Mouse (Mus musculus) spleen, adult 2 months (tissue): ENCODE results near the gene Acp2. TPM values are rescaled to one million over a fixed set of nuclear protein-coding genes. Genes with fewer than 3 reads are reported as not detected.
A peak's percentile ranks its signal among the peaks of the same experiment; 100 is the strongest.

Experiments
- DNase-seq, 2 experiments: peaks; one replicate each; pipeline versions ENCODE4 v3.0.0 to v3.0.0-alpha.2; 2012 to 2021; ENCODE audit warnings: low spot score in 2 of 2, low read depth in 1 of 2
- H3K27ac ChIP-seq: fragments of 200-500 bp; 2 replicates; pipeline ENCODE4 v1.5.1; 2012; ENCODE audit warnings: low read length, inconsistent platforms; ENCODE audit not compliant: insufficient read depth
- H3K27me3 ChIP-seq: fragments of 200-500 bp; 2 replicates; pipeline ENCODE4 v1.6.1; 2012; ENCODE audit warnings: mild to moderate bottlenecking, moderate library complexity, low read length, inconsistent platforms; ENCODE audit not compliant: control insufficient read depth, insufficient read depth
- H3K36me3 ChIP-seq: fragments of 200-500 bp; 2 replicates; pipeline ENCODE4 v1.6.1; 2012; ENCODE audit warnings: mild to moderate bottlenecking, low read length, inconsistent platforms; ENCODE audit not compliant: control insufficient read depth, insufficient read depth
- H3K4me1 ChIP-seq: fragments of 200-500 bp; 2 replicates; pipeline ENCODE4 v1.6.1; 2011; ENCODE audit warnings: inconsistent platforms; ENCODE audit not compliant: control insufficient read depth, insufficient read depth, insufficient read length
- H3K4me3 ChIP-seq: fragments of 200-500 bp; 2 replicates; pipeline ENCODE4 v1.5.1; 2011; ENCODE audit warnings: mild to moderate bottlenecking, inconsistent platforms; ENCODE audit not compliant: insufficient read depth, insufficient read length; ENCODE audit errors: extremely low read depth
- CTCF ChIP-seq: fragments of 200-500 bp; IDR thresholded peaks from 2 replicates; pipeline ENCODE4 v1.5.1; 2011; ENCODE audit warnings: mild to moderate bottlenecking, inconsistent platforms; ENCODE audit not compliant: insufficient read depth, insufficient read length, insufficient replicate concordance; ENCODE audit errors: extremely low read depth
- POLR2A ChIP-seq: fragments of 200-500 bp; IDR thresholded peaks from 2 replicates; pipeline ENCODE4 v1.6.1; 2011; ENCODE audit warnings: low read depth, low read length, inconsistent platforms
- WGBS: fragments of 180-500 bp; shearing (Covaris S2); methylation state at CpG from one replicate; pipeline ENCODE4 v1.1.7; 2018; 5-methylcytosine and 5-hydroxymethylcytosine counted together
- polyA plus RNA-seq: library from polyadenylated mRNA; depleted of rRNA; stranded (reverse); fragments of >200 nt; gene quantifications from 2 replicates; pipeline ENCODE4 v1.2.3, GENCODE M21; 2012

The Acp2 gene
- polyA plus RNA-seq, 1 experiment, result 24.6 TPM

- Histone ChIP-seq H3K27me3 (no peaks in the 10 kb centered on the region), H3K36me3 (no peaks in the 10 kb centered on the region), H3K4me3 (no peak overlapping the region), H3K27ac (no peak overlapping the region), H3K4me1 (no peaks in the 10 kb centered on the region)
- 84% methylated on average over 16 of the region's 16 CpGs for WGBS
- no peak for DNase-seq
- TF ChIP-seq CTCF, result no peak
- no peak for TF ChIP-seq POLR2A
Measured at GRCm38 (mm10) chr2:91190501-91190900, 12.2 kb upstream of the Acp2 start.

- Histone ChIP-seq H3K27ac (peak overlapping the region; percentile 39; the same call in 1 of the 2 replicates), H3K27me3 (no peaks in the 10 kb centered on the region), H3K4me1 (no peaks in the 10 kb centered on the region), H3K4me3 (peak overlapping the region; percentile 17; the same call in 1 of the 2 replicates), H3K36me3 (no peaks in the 10 kb centered on the region)
- 10% methylated on average over 27 of the region's 27 CpGs for WGBS
- TF ChIP-seq CTCF, result peak; percentile 88; the same call in 1 of the 2 replicates
- TF ChIP-seq POLR2A, result no peak
- peak in 1 of 2 experiments; percentile 43 for DNase-seq
Measured at GRCm38 (mm10) chr2:91194624-91195332, 7.9 kb upstream of the Acp2 start.

DNA sequence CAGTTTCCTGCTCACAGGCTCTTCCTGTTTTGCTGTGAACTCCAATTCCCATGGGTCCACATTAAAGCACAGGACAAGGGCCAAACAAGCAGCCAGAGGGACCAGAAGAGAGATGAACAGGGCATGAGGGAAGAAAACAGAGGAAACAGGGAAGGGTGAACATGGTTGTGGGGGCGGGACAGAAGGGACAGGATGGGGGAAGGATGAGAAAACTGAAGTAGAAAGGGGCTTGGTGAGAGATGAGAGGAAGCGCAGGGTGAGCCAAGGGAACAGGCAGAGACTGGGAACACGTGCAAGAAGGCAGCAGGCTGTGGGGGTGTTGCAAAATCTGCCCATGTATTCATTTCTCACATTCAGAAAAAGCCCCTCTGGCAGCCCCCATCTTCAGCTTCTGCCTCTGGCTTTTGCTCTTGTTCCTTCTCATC, 6.1 kb upstream of the Acp2 start:
- 52% methylated on average over 3 of the region's 3 CpGs for WGBS
- no peaks in the 10 kb centered on the region for H3K27me3 ChIP-seq
- no peak overlapping the region for H3K4me3 ChIP-seq
- H3K27ac ChIP-seq, result peak overlapping the region; percentile 33; the same call in 1 of the 2 replicates
- H3K36me3 ChIP-seq, result no peaks in the 10 kb centered on the region
- DNase-seq, result no peak
- no peaks in the 10 kb centered on the region for H3K4me1 ChIP-seq
- no peak for TF ChIP-seq CTCF
- TF ChIP-seq POLR2A, result no peak

- Histone ChIP-seq H3K4me1 (peaks cover 5% of the 10 kb centered on the region; the same call in 1 of the 2 replicates), H3K27ac (no peak overlapping the region), H3K36me3 (no peaks in the 10 kb centered on the region), H3K4me3 (no peak overlapping the region), H3K27me3 (no peaks in the 10 kb centered on the region)
- WGBS, result 90% methylated on average over 3 of the region's 3 CpGs
- TF ChIP-seq CTCF, result no peak
- no peak for DNase-seq
Measured at GRCm38 (mm10) chr2:91198888-91199287, 3.8 kb upstream of the Acp2 start.

DNA sequence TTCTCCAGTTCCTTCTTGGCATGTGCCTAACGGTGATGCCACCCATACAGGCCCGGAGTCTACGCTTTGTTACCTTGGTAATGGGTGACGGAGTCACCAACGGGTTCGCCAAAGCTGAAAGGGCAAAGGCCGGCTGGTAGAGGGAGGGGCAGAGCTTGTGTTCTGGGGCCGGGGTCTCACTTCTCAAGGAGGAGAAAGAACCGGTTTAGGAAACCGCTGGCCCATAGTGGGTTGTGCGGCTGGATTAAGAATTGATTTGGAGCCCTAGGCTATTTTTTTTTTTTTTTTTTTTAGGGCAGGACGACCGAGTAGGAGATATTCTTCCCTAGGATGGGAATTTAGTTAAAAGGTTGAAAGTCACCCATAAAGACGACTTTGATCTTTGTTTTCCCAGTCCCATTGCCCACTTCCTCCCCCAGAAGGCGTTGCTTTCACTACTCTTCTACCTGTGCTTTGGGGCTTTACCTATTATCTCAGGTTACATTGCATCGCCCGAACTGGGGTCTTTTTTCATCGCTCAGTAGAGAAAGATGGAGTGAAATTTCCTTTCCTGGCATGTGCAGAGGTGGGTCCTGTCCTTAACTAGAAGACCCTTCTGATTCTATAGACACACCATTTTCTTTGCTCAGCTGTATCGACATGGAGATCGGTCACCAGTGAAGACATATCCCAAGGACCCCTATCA, 429 bp downstream of the Acp2 start:
- Histone ChIP-seq H3K4me3 (peak overlapping the region; percentile 81), H3K27ac (peak overlapping the region; percentile 67), H3K4me1 (peaks cover 5% of the 10 kb centered on the region; the same call in 1 of the 2 replicates), H3K36me3 (peaks cover 6% of the 10 kb centered on the region), H3K27me3 (no peaks in the 10 kb centered on the region)
- TF ChIP-seq CTCF, result no peak
- TF ChIP-seq POLR2A, result no peak
- no peak for DNase-seq
- WGBS, result 17% methylated on average over 20 of the region's 20 CpGs

GRCm38 (mm10) chr2:91206254-91206775, 3.6 kb downstream of the Acp2 start:
- 69% methylated on average over 9 of the region's 9 CpGs for WGBS
- TF ChIP-seq CTCF (no peak), POLR2A (no peak)
- Histone ChIP-seq H3K27ac (peak overlapping the region; percentile 68), H3K4me1 (peaks cover 5% of the 10 kb centered on the region; the same call in 1 of the 2 replicates), H3K4me3 (no peak overlapping the region), H3K36me3 (peaks cover 16% of the 10 kb centered on the region), H3K27me3 (no peaks in the 10 kb centered on the region)
- DNase-seq, result no peak
